Mouse (Mus musculus) spleen, embryonic (tissue): ENCODE data around the gene Sipa1l2.

ENCODE experiments used
- CTCF ChIA-PET: fragments of 350-600 bp; sonication (Branson Sonifier 250); formaldehyde crosslinking; loops from one replicate; lab custom pipeline; 2022; lab: Charles Lee

Sipa1l2 gene

GRCm38 (mm10) chr8:125516115-125516905 is 53.3 kb downstream of the Sipa1l2 start:
- CTCF ChIA-PET: interaction anchor here (0.6 kb wide), 1 partner anchor 72 kb away, joined by 4 read pairs; no protein-coding TSS in a partner anchor

GRCm38 (mm10) chr8:125515665-125516064 is 53.9 kb downstream of the Sipa1l2 start:
- CTCF ChIA-PET: no interaction called here

GRCm38 (mm10) chr8:125513935-125514334 is 55.7 kb downstream of the Sipa1l2 start:
- CTCF ChIA-PET: no interaction called here

GRCm38 (mm10) chr8:125513242-125513866 is 56.3 kb downstream of the Sipa1l2 start:
- CTCF ChIA-PET: no interaction called here

GRCm38 (mm10) chr8:125512561-125512960 is 57.0 kb downstream of the Sipa1l2 start:
- CTCF ChIA-PET: no interaction called here

- CTCF ChIA-PET: interaction anchor here (0.6 to 0.7 kb wide), 3 partner anchors 12 to 1461 kb away, joined by 3 to 6 read pairs (median 5); no protein-coding TSS in a partner anchor
These were observed 58.5 kb downstream of the Sipa1l2 start for GRCm38 (mm10) chr8:125510861-125511668.

GRCm38 (mm10) chr8:125509776-125510175 is 59.8 kb downstream of the Sipa1l2 start:
- CTCF ChIA-PET: no interaction called here

GRCm38 (mm10) chr8:125509175-125509574 is 60.4 kb downstream of the Sipa1l2 start:
- CTCF ChIA-PET: no interaction called here

- CTCF ChIA-PET: interaction anchor here (0.5 kb wide), 1 partner anchor 337 kb away, joined by 9 read pairs; no protein-coding TSS in a partner anchor
These were observed 62.3 kb downstream of the Sipa1l2 start for GRCm38 (mm10) chr8:125507291-125507690.

GRCm38 (mm10) chr8:125504605-125505257 is 64.9 kb downstream of the Sipa1l2 start:
- CTCF ChIA-PET: interaction anchor here (0.6 kb wide), 1 partner anchor 18 kb away, joined by 3 read pairs; no protein-coding TSS in a partner anchor

- CTCF ChIA-PET: no interaction called here
These were observed 65.8 kb downstream of the Sipa1l2 start for GRCm38 (mm10) chr8:125503808-125504207.

GRCm38 (mm10) chr8:125502828-125503227 is 66.8 kb downstream of the Sipa1l2 start:
- CTCF ChIA-PET: no interaction called here

- CTCF ChIA-PET: no interaction called here
These were observed 69.6 kb downstream of the Sipa1l2 start for GRCm38 (mm10) chr8:125500005-125500404.

- CTCF ChIA-PET: interaction anchor here (0.6 kb wide), 1 partner anchor 19 kb away, joined by 6 read pairs; no protein-coding TSS in a partner anchor
These were observed 71.1 kb downstream of the Sipa1l2 start for GRCm38 (mm10) chr8:125498508-125498907.

- CTCF ChIA-PET: no interaction called here
These were observed 74.1 kb downstream of the Sipa1l2 start for GRCm38 (mm10) chr8:125495545-125495944.

GRCm38 (mm10) chr8:125493254-125493815 is 76.3 kb downstream of the Sipa1l2 start:
- CTCF ChIA-PET: no interaction called here

GRCm38 (mm10) chr8:125492416-125492815 is 77.2 kb downstream of the Sipa1l2 start:
- CTCF ChIA-PET: no interaction called here

GRCm38 (mm10) chr8:125488747-125489146 is 80.9 kb downstream of the Sipa1l2 start:
- CTCF ChIA-PET: no interaction called here

- CTCF ChIA-PET: no interaction called here
These were observed 83.9 kb downstream of the Sipa1l2 start for GRCm38 (mm10) chr8:125485715-125486114.

- CTCF ChIA-PET: no interaction called here
These were observed 84.9 kb downstream of the Sipa1l2 start for GRCm38 (mm10) chr8:125484530-125485196.
